Mouse (Mus musculus): ENCODE measurements around the gene Gsn.

DNA sequence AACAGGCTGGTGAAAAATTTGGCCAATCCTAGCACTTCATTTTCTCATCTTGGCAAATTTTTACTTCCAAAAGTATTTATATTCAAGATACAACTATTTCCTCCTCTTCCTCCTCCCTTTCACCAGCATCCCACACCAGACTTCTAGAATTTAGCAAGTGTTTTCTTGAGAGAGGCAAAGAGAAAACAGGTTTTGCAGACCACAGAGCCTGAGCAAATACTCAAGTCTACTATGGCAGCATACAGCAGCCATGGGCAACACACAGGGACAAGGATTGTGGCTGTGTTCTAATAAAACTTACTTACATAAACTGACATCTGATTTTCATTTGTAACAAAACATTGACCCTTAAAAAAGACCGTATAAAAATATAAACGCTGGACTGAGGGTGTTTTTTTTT, 75.0 kb downstream of the Gsn start:
- TF ChIP-seq CHD1 (IDR thresholded peaks at IDR 0.05; ENCODE audit: low read depth, low read length) (no peak), CTCF (conservative IDR thresholded peaks at IDR 0.05 in 1 of 2, IDR thresholded peaks at IDR 0.05 in 1 of 2; ENCODE audit: low read depth in 2 of 2, low read length in 2 of 2) (no peak), UBTF (IDR thresholded peaks at IDR 0.05; ENCODE audit: low read depth, low read length) (no peak), POLR2A (IDR thresholded peaks at IDR 0.05; ENCODE audit: low read depth, low read length) (no peak), ZC3H11A (IDR thresholded peaks at IDR 0.05; ENCODE audit: low read depth, low read length) (no peak), MAFK (IDR thresholded peaks at IDR 0.05; ENCODE audit: insufficient replicate concordance, low read length) (no peak), ZKSCAN1 (IDR thresholded peaks at IDR 0.05; ENCODE audit: borderline replicate concordance, low read depth, low read length) (no peak), MEF2A (IDR thresholded peaks at IDR 0.05; ENCODE audit: borderline replicate concordance, low read depth, low read length) (no peak), POLR2AphosphoS2 (IDR thresholded peaks at IDR 0.05; ENCODE audit: low read depth, low read length) (no peak), TBP (conservative IDR thresholded peaks at IDR 0.05; ENCODE audit: low read depth, low read length) (no peak)
